Mouse (Mus musculus) forebrain, embryonic 14.5 days (tissue): ENCODE data around the gene Tob1. TPM values are rescaled to one million over a fixed set of nuclear protein-coding genes. Genes with fewer than 3 reads are reported as not detected.
A peak's percentile ranks its signal among the peaks of the same experiment; 100 is the strongest.

Experiments
- ATAC-seq: fragments of 200-750 bp; cut with Nextera tagmentation; 2 replicates; pipeline ENCODE4 v1.8.0; 2017; ENCODE audit warnings: mild to moderate bottlenecking, moderate library complexity
- DNase-seq: peaks from one replicate; pipeline ENCODE4 v3.0.0-alpha.2; 2015; ENCODE audit warnings: low spot score
- H3K27ac ChIP-seq: fragments of 300-500 bp; sonication (generic); 2 replicates; pipeline ENCODE4 v1.5.1; 2014; ENCODE audit warnings: low read depth, mild to moderate bottlenecking, control low read depth, low read length, moderate library complexity
- H3K27me3 ChIP-seq: fragments of 300-500 bp; sonication (generic); replicated peaks from 2 replicates; pipeline ENCODE4 v1.6.1; 2014; ENCODE audit warnings: low read length, control low read depth, mixed read lengths; ENCODE audit not compliant: control insufficient read depth, insufficient read depth
- H3K36me3 ChIP-seq: fragments of 300-500 bp; sonication (generic); 2 replicates; pipeline ENCODE4 v1.6.1; 2014; ENCODE audit warnings: low read length, control low read depth; ENCODE audit not compliant: control insufficient read depth, insufficient read depth
- H3K4me1 ChIP-seq: fragments of 300-500 bp; sonication (generic); 2 replicates; pipeline ENCODE4 v1.6.1; 2014; ENCODE audit warnings: antibody characterized with exemption, low read length, control low read depth; ENCODE audit not compliant: control insufficient read depth, insufficient read depth
- H3K4me2 ChIP-seq: fragments of 300-500 bp; sonication (generic); 2 replicates; pipeline ENCODE4 v1.6.1; 2014; ENCODE audit warnings: mild to moderate bottlenecking, control low read depth, low read length
- H3K4me3 ChIP-seq: fragments of 300-500 bp; sonication (generic); 2 replicates; pipeline ENCODE4 v1.5.1; 2014; ENCODE audit warnings: low read depth, low read length, control low read depth
- H3K9ac ChIP-seq: fragments of 300-500 bp; sonication (generic); 2 replicates; pipeline ENCODE4 v1.6.1; 2014; ENCODE audit warnings: mild to moderate bottlenecking, low read length, control low read depth, moderate library complexity
- H3K9me3 ChIP-seq: fragments of 300-500 bp; sonication (generic); replicated peaks from 2 replicates; pipeline ENCODE4 v1.6.1; 2016; ENCODE audit warnings: low read length, control low read depth, mixed read lengths; ENCODE audit not compliant: control insufficient read depth
- WGBS: fragments of 180-500 bp; shearing (Covaris S2); extraction: QIAGEN DNeasy Blood & Tissue Kit; methylation state at CpG from one replicate; pipeline ENCODE4 v1.1.7; 2014; 5-methylcytosine and 5-hydroxymethylcytosine counted together
- polyA plus RNA-seq: library from polyadenylated mRNA; unstranded; fragments of >200 nt; fragmentation: Nextera tagmentation; extraction: Ambion mirVana; gene quantifications from 2 replicates; pipeline ENCODE4 v1.2.1, GENCODE M21; 2014

Gene Tob1
- polyA plus RNA-seq, 1 experiment from 2014 or later = 32.4 TPM

- Histone ChIP-seq H3K27ac (no peak overlapping the region), H3K4me1 (no peaks in the 10 kb centered on the region), H3K4me2 (no peak overlapping the region), H3K4me3 (no peak overlapping the region), H3K27me3 (no peaks in the 10 kb centered on the region), H3K9ac (no peak overlapping the region), H3K36me3 (no peaks in the 10 kb centered on the region), H3K9me3 (no peaks in the 10 kb centered on the region)
- 61% methylated on average over 3 of the region's 3 CpGs for WGBS
- ATAC-seq = no peak
- no peak for DNase-seq
Observed at GRCm38 (mm10) chr11:94203066-94203465, 8.2 kb upstream of the Tob1 start.

DNA sequence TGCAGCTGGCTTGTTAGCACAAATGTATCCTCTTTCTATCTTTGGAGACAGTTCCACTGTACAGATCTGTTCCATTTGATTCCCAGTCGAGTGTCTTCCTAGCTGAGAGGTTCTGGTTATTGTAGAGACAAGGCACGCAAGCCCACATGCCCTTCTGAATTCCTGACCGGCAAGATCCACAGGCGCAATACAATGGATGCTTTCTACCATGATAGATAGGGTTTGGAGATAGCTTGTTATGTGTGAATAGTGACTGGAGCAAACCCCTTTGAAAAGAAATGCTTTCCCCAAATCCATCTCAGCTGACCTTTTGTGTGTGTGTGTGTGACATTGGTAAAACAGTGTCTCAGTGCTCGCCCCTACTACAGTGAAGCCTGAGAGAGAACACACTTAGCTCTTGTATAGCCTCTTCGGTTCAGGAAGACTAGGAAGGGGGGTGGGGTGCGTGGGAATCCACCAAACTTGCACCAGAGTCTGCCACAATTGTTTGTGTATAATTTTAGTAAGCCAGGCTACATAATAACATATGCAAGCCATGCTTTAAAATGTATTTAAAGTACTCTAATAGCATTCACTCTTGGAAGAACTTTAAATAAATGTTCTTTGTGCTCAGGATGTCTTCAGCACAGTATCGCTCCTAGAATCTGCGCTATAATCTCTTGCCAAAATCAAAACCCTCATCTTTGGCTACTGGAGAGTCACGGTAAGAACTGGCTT lies 4.7 kb upstream of the Tob1 start:
- Histone ChIP-seq H3K4me3 (no peak overlapping the region), H3K9me3 (no peaks in the 10 kb centered on the region), H3K27me3 (no peaks in the 10 kb centered on the region), H3K9ac (no peak overlapping the region), H3K36me3 (no peaks in the 10 kb centered on the region), H3K4me1 (no peaks in the 10 kb centered on the region), H3K27ac (no peak overlapping the region), H3K4me2 (no peak overlapping the region)
- WGBS = 46% methylated on average over 10 of the region's 10 CpGs
- ATAC-seq (no peak), DNase-seq (no peak)

DNA sequence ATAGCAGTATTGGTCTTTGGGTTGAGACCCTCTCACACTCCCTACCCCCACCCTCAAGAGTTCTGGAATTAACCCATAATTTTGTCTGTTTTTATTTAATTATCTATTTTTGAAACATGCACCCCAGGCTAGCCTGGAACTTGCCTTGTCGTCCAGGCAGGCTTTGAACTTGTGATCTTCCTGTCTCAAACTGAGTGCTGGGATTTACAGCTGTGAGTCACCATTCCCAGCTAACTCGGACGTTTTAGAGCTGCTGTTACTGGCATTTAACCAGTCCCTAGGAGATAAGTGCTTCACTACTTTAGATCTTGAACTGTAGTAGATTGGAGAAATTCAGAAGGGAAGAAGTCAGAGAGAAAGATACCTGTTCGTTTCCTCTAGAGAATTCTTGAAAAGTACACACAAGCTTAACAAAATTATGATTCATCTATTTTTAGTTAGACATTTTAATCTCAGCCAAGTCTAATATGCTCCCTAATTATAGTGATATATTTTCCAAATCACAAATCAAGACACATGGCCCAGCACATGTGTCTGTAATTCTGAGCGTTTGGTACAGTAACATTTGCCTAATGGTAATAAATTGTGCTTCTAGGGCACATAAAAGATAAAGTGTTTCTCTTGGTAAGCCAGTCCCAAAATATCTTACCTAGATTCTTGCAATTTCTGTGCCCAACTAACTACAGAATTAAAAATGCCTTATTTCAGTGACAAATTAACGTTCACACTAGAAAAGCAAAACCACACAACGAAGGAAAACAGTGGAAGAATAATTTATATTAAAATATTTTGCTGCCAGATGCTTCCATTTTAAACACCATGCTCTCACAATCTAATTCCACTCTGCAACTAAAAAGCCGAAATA lies 2.2 kb upstream of the Tob1 start:
- DNase-seq (peak; percentile 8), ATAC-seq (no peak)
- Histone ChIP-seq H3K9me3 (no peaks in the 10 kb centered on the region), H3K9ac (peak overlapping the region; percentile 8; the same call in 1 of the 2 replicates), H3K4me3 (peak overlapping the region; percentile 50; the same call in 1 of the 2 replicates), H3K27ac (no peak overlapping the region), H3K27me3 (no peaks in the 10 kb centered on the region), H3K4me1 (peaks cover 6% of the 10 kb centered on the region), H3K36me3 (peaks cover 6% of the 10 kb centered on the region), H3K4me2 (peak overlapping the region; percentile 74)
- 47% methylated on average over 8 of the region's 8 CpGs for WGBS

GRCm38 (mm10) chr11:94209695-94210131 lies 1.5 kb upstream of the Tob1 start:
- WGBS = under 1% methylated on average over 14 of the region's 14 CpGs
- Histone ChIP-seq H3K27me3 (no peaks in the 10 kb centered on the region), H3K36me3 (peaks cover 12% of the 10 kb centered on the region), H3K9me3 (no peaks in the 10 kb centered on the region), H3K9ac (peak overlapping the region; percentile 72), H3K27ac (peak overlapping the region; percentile 97), H3K4me2 (peak overlapping the region; percentile 74), H3K4me3 (peak overlapping the region; percentile 50), H3K4me1 (peaks cover 11% of the 10 kb centered on the region)
- no peak for ATAC-seq
- no peak for DNase-seq

DNA sequence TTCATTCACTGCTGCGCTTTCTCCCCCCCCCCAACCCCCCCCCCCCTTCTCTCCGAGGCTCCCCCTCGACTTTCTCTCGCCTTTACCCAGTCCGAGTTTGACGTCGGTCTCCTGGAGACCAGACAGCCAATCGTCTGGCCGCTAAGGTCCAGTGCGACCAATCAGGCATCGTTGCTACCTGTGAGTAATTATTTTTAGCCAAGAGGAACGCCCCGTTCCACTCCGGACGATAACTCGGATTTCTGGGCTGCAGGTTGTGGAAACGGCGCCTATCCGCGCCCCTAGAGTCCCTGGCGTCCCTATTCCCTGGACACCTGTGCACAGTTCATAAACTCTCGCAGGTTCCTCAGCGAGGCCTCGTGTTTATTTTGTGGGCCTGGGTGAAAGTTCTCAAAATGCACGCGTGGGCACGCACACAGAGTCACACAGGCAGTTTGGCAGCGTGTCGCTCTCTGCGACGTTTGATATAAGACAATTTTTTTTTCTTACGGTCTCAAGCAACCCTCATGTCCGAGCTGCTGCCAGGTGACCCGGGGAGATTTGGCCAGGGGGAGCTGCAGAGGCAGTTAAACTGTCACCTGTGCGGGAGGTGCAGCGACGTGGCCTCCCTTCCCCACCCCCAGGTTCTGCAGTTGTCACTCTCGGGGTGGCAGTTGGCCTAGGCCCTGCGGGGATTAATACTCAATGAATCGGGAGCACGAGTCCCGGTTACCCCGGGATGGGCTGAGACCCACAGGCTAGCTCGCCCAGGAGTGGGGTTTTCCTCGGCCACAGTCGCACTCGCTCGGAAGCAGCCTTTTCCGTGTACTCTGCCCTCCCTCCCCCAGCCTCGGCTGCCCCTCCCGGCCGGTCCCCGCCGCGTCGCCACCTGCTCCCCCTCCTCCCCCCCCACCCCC lies 815 bp upstream of the Tob1 start:
- ATAC-seq = peak; percentile 78
- peak overlapping the region; percentile 72 for H3K9ac ChIP-seq
- no peaks in the 10 kb centered on the region for H3K9me3 ChIP-seq
- H3K27me3 ChIP-seq = no peaks in the 10 kb centered on the region
- H3K4me2 ChIP-seq = peak overlapping the region; percentile 74
- DNase-seq = peak; percentile 98
- peak overlapping the region; percentile 97 for H3K27ac ChIP-seq
- H3K4me1 ChIP-seq = peaks cover 12% of the 10 kb centered on the region
- H3K4me3 ChIP-seq = peak overlapping the region; percentile 50
- under 1% methylated on average over 49 of the region's 56 CpGs for WGBS
- peaks cover 12% of the 10 kb centered on the region for H3K36me3 ChIP-seq

- Histone ChIP-seq H3K4me3 (peak overlapping the region; percentile 100), H3K4me1 (peaks cover 18% of the 10 kb centered on the region), H3K9ac (peak overlapping the region; percentile 99), H3K36me3 (peaks cover 16% of the 10 kb centered on the region), H3K27me3 (no peaks in the 10 kb centered on the region), H3K4me2 (peak overlapping the region; percentile 69), H3K27ac (peak overlapping the region; percentile 95), H3K9me3 (no peaks in the 10 kb centered on the region)
- peak; percentile 8 for ATAC-seq
- WGBS = 0% methylated on average over 31 of the region's 61 CpGs
- peak; percentile 73 for DNase-seq
Observed at GRCm38 (mm10) chr11:94211651-94212488, 616 bp downstream of the Tob1 start.

DNA sequence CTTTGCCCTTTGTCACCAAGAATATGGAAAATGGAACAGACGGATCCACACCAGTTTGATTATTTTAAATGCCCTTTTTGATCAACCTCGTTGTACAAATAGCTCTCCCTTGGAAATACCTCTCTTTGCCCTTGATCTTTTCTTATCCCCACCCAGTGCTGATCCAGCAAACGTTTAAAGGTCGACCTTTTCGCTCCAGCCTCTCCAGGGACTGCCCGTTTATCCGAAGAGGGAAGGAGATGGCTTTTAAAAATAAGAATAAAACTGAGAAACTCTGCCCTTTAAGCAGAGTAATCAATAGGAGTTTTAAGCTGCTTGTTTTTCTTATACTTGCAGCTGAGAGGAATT lies 1.2 kb downstream of the Tob1 start:
- Histone ChIP-seq H3K27me3 (no peaks in the 10 kb centered on the region), H3K4me1 (peaks cover 18% of the 10 kb centered on the region), H3K4me3 (peak overlapping the region; percentile 100), H3K4me2 (peak overlapping the region; percentile 69), H3K27ac (peak overlapping the region; percentile 72; the same call in 1 of the 2 replicates), H3K9ac (peak overlapping the region; percentile 99), H3K36me3 (peaks cover 16% of the 10 kb centered on the region), H3K9me3 (no peaks in the 10 kb centered on the region)
- ATAC-seq = no peak
- DNase-seq = no peak
- WGBS = 2% methylated on average over 7 of the region's 7 CpGs

- H3K27ac ChIP-seq = no peak overlapping the region
- WGBS = 65% methylated on average over 4 of the region's 4 CpGs
Observed at GRCm38 (mm10) chr11:94212997-94213396, 1.7 kb downstream of the Tob1 start.

More at GRCm38 (mm10) chr11:94212997-94213396, 1.7 kb downstream of the Tob1 start:
- H3K4me1 ChIP-seq = peaks cover 18% of the 10 kb centered on the region
- no peaks in the 10 kb centered on the region for H3K27me3 ChIP-seq
- H3K4me2 ChIP-seq = peak overlapping the region; percentile 69
- no peak for DNase-seq
- no peak for ATAC-seq
- H3K36me3 ChIP-seq = peaks cover 16% of the 10 kb centered on the region
- H3K4me3 ChIP-seq = peak overlapping the region; percentile 100
- peak overlapping the region; percentile 99; the same call in 1 of the 2 replicates for H3K9ac ChIP-seq
- H3K9me3 ChIP-seq = no peaks in the 10 kb centered on the region
